Mouse (Mus musculus): ENCODE results near the gene Gm3194.
"Not testable (repeated sequence)": the region's sequence is repeated elsewhere in the genome, so short reads cannot be mapped to it uniquely, and the experiment has no call there.

The Gm3194 gene

DNA sequence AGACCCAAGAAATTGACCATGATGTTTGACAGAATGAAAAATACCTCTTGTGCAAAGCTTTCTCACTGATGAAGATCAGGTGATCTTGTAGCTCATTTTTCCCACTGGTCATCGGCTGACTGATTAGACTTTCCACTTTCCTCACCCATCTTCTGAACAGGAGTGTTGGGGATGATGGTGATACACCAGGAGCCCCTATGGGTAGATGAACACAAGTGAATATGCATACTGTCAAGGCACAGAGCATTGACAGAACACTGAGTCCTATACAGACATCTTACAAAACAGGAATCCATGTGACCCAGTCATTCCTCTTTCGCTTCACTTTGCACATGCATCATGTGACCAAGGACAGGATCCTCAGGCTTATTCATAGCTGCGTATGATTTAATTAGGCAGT, at the start of gene Gm3194:
Gm3194 (minus strand) TSS at position 101 of the 400 bp plus-strand sequence.
- not testable (repeated sequence) for DNase-seq (ENCODE audit: low spot score)

- not testable (repeated sequence) for DNase-seq (ENCODE audit: low spot score)
Measured at GRCm38 (mm10) chr14:5501374-5501773, 46.1 kb upstream of the Gm3194 start, which contains the start of gene Gm3488. Gene Gm3488 (plus strand): TSS chr14:5501674.

- DNase-seq (ENCODE audit: low spot score), result not testable (repeated sequence)
Measured at GRCm38 (mm10) chr14:5483907-5484306, 28.6 kb upstream of the Gm3194 start, which contains the start of gene Gm3187. Gene Gm3187 (plus strand): TSS chr14:5484207.

- not testable (repeated sequence) for DNase-seq (ENCODE audit: low spot score)
Measured at GRCm38 (mm10) chr14:5477730-5478129, 22.5 kb upstream of the Gm3194 start, which contains the start of gene Gm8246. Gene Gm8246 (minus strand): TSS chr14:5477830.

- DNase-seq (ENCODE audit: low spot score), result not testable (repeated sequence)
Measured at GRCm38 (mm10) chr14:5460469-5460868, 5.2 kb upstream of the Gm3194 start.

GRCm38 (mm10) chr14:5388949-5389348, 66.3 kb downstream of the Gm3194 start, which contains the start of gene Gm3500:
Gene Gm3500 (minus strand): TSS chr14:5389049.
- DNase-seq (ENCODE audit: low spot score), result not testable (repeated sequence)

All from ovary, postnatal 10 days (tissue).